Mouse (Mus musculus): Measurements from ENCODE around the gene Sp2.

- TF ChIP-seq CTCF (IDR thresholded peaks at IDR 0.05; ENCODE audit: extremely low read depth, insufficient read depth, insufficient read length, insufficient replicate concordance) (no peak), POLR2A (IDR thresholded peaks at IDR 0.05; ENCODE audit: low read depth, low read length) (no peak)
Measured at GRCm38 (mm10) chr11:96967544-96968269, 15.1 kb downstream of the Sp2 start.
